In the genomic region with DNA sequence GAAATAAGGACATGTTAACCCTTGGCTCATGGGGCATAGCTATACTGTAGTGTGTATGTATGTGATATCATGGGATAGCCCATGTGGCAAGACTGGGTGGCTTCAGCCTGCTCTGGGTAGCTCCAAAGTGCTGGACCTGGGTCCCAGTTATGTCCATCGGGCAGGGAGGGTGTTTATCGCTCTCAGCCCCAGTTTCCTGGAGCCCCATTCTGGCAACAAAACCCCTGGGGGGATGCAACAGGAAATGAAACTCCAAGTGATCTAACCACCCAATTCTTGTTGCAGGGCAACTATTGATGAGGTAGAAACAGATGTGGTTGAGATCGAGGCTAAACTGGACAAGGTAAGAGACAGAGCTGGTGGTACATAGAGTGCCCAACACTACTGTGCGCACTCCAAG, we compare ENCODE assay signal across 10 mouse cellular contexts. TPM values are rescaled to one million over a fixed set of nuclear protein-coding genes. Genes with fewer than 3 reads are reported as not detected.
DNase-seq lines count a peak whose midpoint lies in the region; ATAC-seq and TF ChIP-seq lines count a peak whose summit lies in the region.
"Had no signal": no experiment of that assay in that cellular context is flagged by ENCODE, and none has a peak within 500 bp of the region (broad histone marks: within the 10 kb centered on the region; RNA-seq: fewer than 3 reads in every experiment).

No protein-coding gene starts in this region.

- H3K27me3 ChIP-seq in hindbrain, embryonic 15.5 days, result no peaks in the 10 kb centered on the region

- peak overlapping the region; percentile 87 for H3K27ac ChIP-seq in gastrocnemius, adult 2 months
- H3K27ac ChIP-seq in brown adipose tissue, adult 24 weeks (replicated peaks; ENCODE audit: low read depth, low read length), result peak overlapping the region; percentile 78
- H3K27ac ChIP-seq in hindbrain, embryonic 15.5 days (replicated peaks), result no peak overlapping the region

- H3K4me2 ChIP-seq in hindbrain, embryonic 15.5 days, result peak overlapping the region; percentile 99

- no peak overlapping the region for H3K9ac ChIP-seq in hindbrain, embryonic 15.5 days
- H3K9ac ChIP-seq: liver, postnatal 0 days had no signal

- peaks cover 45% of the 10 kb centered on the region for H3K36me3 ChIP-seq in hindbrain, embryonic 15.5 days

- DNase-seq in gastrocnemius, adult 2 months, result no peak
- no peak for DNase-seq in gastrocnemius, postnatal 25 days
- peak; percentile 8 for DNase-seq in lung, postnatal 10 days
- no peak for DNase-seq in lung, postnatal 36 days
- DNase-seq in left cerebral cortex, postnatal 10 days (ENCODE audit: extremely low spot score in 1 of 2, low spot score in 2 of 2), result no peak
- no peak for DNase-seq in left cerebral cortex, postnatal 4 days
- DNase-seq: liver, postnatal 0 days had no signal

- intact Hi-C loops in gastrocnemius, adult 2 months (cut with DNase I), result no loop called here
- intact Hi-C loops in left cerebral cortex, postnatal 10 days (cut with DNase I), result no loop called here
- intact Hi-C loops in left cerebral cortex, postnatal 4 days (cut with DNase I), result no loop called here

- no peak for ATAC-seq in hindbrain, embryonic 15.5 days (ENCODE audit: low FRiP score, low read depth)
- ATAC-seq: liver, postnatal 0 days had no signal

- H3K9me3 ChIP-seq in hindbrain, embryonic 15.5 days, result no peaks in the 10 kb centered on the region

- WGBS in hindbrain, embryonic 15.5 days, result 98% methylated on average over 4 of the region's 4 CpGs

- H3K4me3 ChIP-seq in gastrocnemius, adult 2 months, result peak overlapping the region; percentile 81
- peak overlapping the region; percentile 94; the same call in 1 of the 2 replicates for H3K4me3 ChIP-seq in brown adipose tissue, adult 24 weeks (ENCODE audit: insufficient read depth, low read depth, low read length)
- 0 out of 2 replicates have a peak overlapping the region, but pooled peaks have one; percentile 87 for H3K4me3 ChIP-seq in hindbrain, embryonic 15.5 days

- TF ChIP-seq CTCF in gastrocnemius, adult 2 months (IDR thresholded peaks at IDR 0.05), result no peak

- peaks cover 29% of the 10 kb centered on the region for H3K4me1 ChIP-seq in brown adipose tissue, adult 24 weeks (ENCODE audit: control insufficient read depth, insufficient read depth, insufficient read length, low read length)
- H3K4me1 ChIP-seq in hindbrain, embryonic 15.5 days (replicated peaks), result peaks cover 37% of the 10 kb centered on the region

RNA-seq across cellular contexts. Expression of gene Acap3, which starts 4.2 kb away (rescaled TPM):
- total RNA-seq in gastrocnemius, adult 2 months (2021), result 1 to 10 TPM; 7.5 to 8.0 TPM
- total RNA-seq in gastrocnemius, postnatal 25 days (2021), result 10 to 100 TPM in 1 of 2 experiments, 1 to 10 TPM in 1; 7.2 to 10.4 TPM
- 2.9 and 5.2 TPM in 2 replicates for polyA plus RNA-seq in brown adipose tissue, adult 24 weeks (2012; ENCODE audit: insufficient read depth, insufficient read length, missing spikeins)
- polyA plus RNA-seq in hindbrain, embryonic 15.5 days (2015; fragmentation: Nextera tagmentation; extraction: Ambion mirVana), result 68.8 and 74.6 TPM in 2 replicates
- total RNA-seq in left cerebral cortex, postnatal 10 days (2021), result 100 to 1,000 TPM; 144 to 146 TPM
- total RNA-seq in left cerebral cortex, postnatal 4 days (2021), result 100 to 1,000 TPM; 164 to 168 TPM

RNA-seq across cellular contexts. Expression of gene Pusl1, which starts 4.2 kb away (rescaled TPM):
- 10 to 100 TPM; 10.5 to 13.4 TPM for total RNA-seq in gastrocnemius, adult 2 months (2021)
- total RNA-seq in gastrocnemius, postnatal 25 days (2021), result 10 to 100 TPM; 10.2 to 11.2 TPM
- 5.7 and 7.8 TPM in 2 replicates for polyA plus RNA-seq in brown adipose tissue, adult 24 weeks (2012; ENCODE audit: insufficient read depth, insufficient read length, missing spikeins)
- polyA plus RNA-seq in hindbrain, embryonic 15.5 days (2015; fragmentation: Nextera tagmentation; extraction: Ambion mirVana), result 58.5 and 62.9 TPM in 2 replicates
- 10 to 100 TPM; 66.0 to 71.2 TPM for total RNA-seq in left cerebral cortex, postnatal 10 days (2021)
- total RNA-seq in left cerebral cortex, postnatal 4 days (2021), result 10 to 100 TPM; 62.3 to 68.1 TPM

RNA-seq across cellular contexts. Expression of gene Ints11, which starts 26.5 kb away (rescaled TPM):
- total RNA-seq in gastrocnemius, adult 2 months (2021), result 10 to 100 TPM; 14.9 to 17.3 TPM
- 10 to 100 TPM; 14.1 to 17.9 TPM for total RNA-seq in gastrocnemius, postnatal 25 days (2021)
- 12.9 and 15.1 TPM in 2 replicates for polyA plus RNA-seq in brown adipose tissue, adult 24 weeks (2012; ENCODE audit: insufficient read depth, insufficient read length, missing spikeins)
- 71.6 and 78.6 TPM in 2 replicates for polyA plus RNA-seq in hindbrain, embryonic 15.5 days (2015; fragmentation: Nextera tagmentation; extraction: Ambion mirVana)
- 10 to 100 TPM; 38.3 to 39.8 TPM for total RNA-seq in left cerebral cortex, postnatal 10 days (2021)
- total RNA-seq in left cerebral cortex, postnatal 4 days (2021), result 10 to 100 TPM; 44.1 to 54.7 TPM

RNA-seq across cellular contexts. Expression of gene Cptp, which starts 26.6 kb away (rescaled TPM):
- 10 to 100 TPM; 13.6 to 18.0 TPM for total RNA-seq in gastrocnemius, adult 2 months (2021)
- 10 to 100 TPM; 15.6 to 16.6 TPM for total RNA-seq in gastrocnemius, postnatal 25 days (2021)
- 6.0 and 11.5 TPM in 2 replicates for polyA plus RNA-seq in brown adipose tissue, adult 24 weeks (2012; ENCODE audit: insufficient read depth, insufficient read length, missing spikeins)
- 25.6 and 29.1 TPM in 2 replicates for polyA plus RNA-seq in hindbrain, embryonic 15.5 days (2015; fragmentation: Nextera tagmentation; extraction: Ambion mirVana)
- 10 to 100 TPM; 29.6 to 30.8 TPM for total RNA-seq in left cerebral cortex, postnatal 10 days (2021)
- 10 to 100 TPM; 26.6 to 27.5 TPM for total RNA-seq in left cerebral cortex, postnatal 4 days (2021)

RNA-seq across cellular contexts. Expression of gene Tas1r3, which starts 32.7 kb away (rescaled TPM):
- under 1 TPM; 0.11 to 0.23 TPM for total RNA-seq in gastrocnemius, adult 2 months (2021)
- total RNA-seq in gastrocnemius, postnatal 25 days (2021), result under 1 TPM in 1 of 2 experiments, not detected in 1; 0.11 TPM
- polyA plus RNA-seq in brown adipose tissue, adult 24 weeks (2012; ENCODE audit: insufficient read depth, insufficient read length, missing spikeins), result not detected in 2 replicates
- 0.43 and 0.54 TPM in 2 replicates for polyA plus RNA-seq in hindbrain, embryonic 15.5 days (2015; fragmentation: Nextera tagmentation; extraction: Ambion mirVana)
- under 1 TPM; 0.13 to 0.22 TPM for total RNA-seq in left cerebral cortex, postnatal 10 days (2021)
- under 1 TPM; 0.28 to 0.32 TPM for total RNA-seq in left cerebral cortex, postnatal 4 days (2021)
- polyA plus RNA-seq: erythroblast, embryonic 14.5 days had no signal

Comparison
In these comparisons a context has a peak if more than half of its experiments do, and no peak if none do; other contexts are left out.
1. RNA of gene Acap3, which starts 4.2 kb away (total RNA-seq): 164 to 168 TPM in left cerebral cortex, postnatal 4 days and 144 to 146 TPM in left cerebral cortex, postnatal 10 days; 7.2 to 10.4 TPM in gastrocnemius, postnatal 25 days and 7.5 to 8.0 TPM in gastrocnemius, adult 2 months; every median in the first group is over 10 times any median in the second.
2. RNA of gene Pusl1, which starts 4.2 kb away (total RNA-seq): 66.0 to 71.2 TPM in left cerebral cortex, postnatal 10 days and 62.3 to 68.1 TPM in left cerebral cortex, postnatal 4 days; 10.5 to 13.4 TPM in gastrocnemius, adult 2 months and 10.2 to 11.2 TPM in gastrocnemius, postnatal 25 days; every median in the first group is over 4 times any median in the second.
3. Peak in every context shown above with its lines, with median percentiles within 50 percentile points of each other: H3K4me3 ChIP-seq.